Mouse (Mus musculus): Measurements from ENCODE around the gene Sap18b. TPM values are rescaled to one million over a fixed set of nuclear protein-coding genes. Genes with fewer than 3 reads are reported as not detected.

Sap18b gene
- polyA plus RNA-seq, 1 experiment from 2014 or later, result 287 TPM

- no peak overlapping the region for H3K4me3 ChIP-seq (ENCODE audit: control insufficient read depth in 1 of 2, insufficient read depth in 1 of 2, low read depth in 1 of 2, low read length in 2 of 2)
- no peak overlapping the region for H3K4me2 ChIP-seq (ENCODE audit: low read length)
- H3K27ac ChIP-seq (replicated peaks in 1 of 2; ENCODE audit: control insufficient read depth in 1 of 2, insufficient read depth in 1 of 2, low read depth in 2 of 2, low read length in 2 of 2), result peak overlapping the region in 1 of 2 experiments; percentile 8; a peak in 2 of 4 replicates
- H3K36me3 ChIP-seq (ENCODE audit: control insufficient read depth, insufficient read depth, low read length), result peaks cover 73% of the 10 kb centered on the region
- no peak for ATAC-seq (ENCODE audit: insufficient number of reproducible peaks, insufficient read depth, low FRiP score, low read depth)
- 74% methylated on average over 7 of the region's 7 CpGs for WGBS
- no peaks in the 10 kb centered on the region for H3K27me3 ChIP-seq (ENCODE audit: control insufficient read depth, insufficient read depth, low read length)
- peaks cover 2 to 16% of the 10 kb centered on the region in 2 experiments; a peak in 2 of 4 replicates for H3K4me1 ChIP-seq (ENCODE audit: control insufficient read depth in 2 of 2, insufficient read depth in 2 of 2, low read length in 2 of 2)
- peaks cover 4% of the 10 kb centered on the region for H3K9me3 ChIP-seq (ENCODE audit: control insufficient read depth, low read length)
- no peak overlapping the region for H3K9ac ChIP-seq (ENCODE audit: low read length)
These were observed 50.1 kb downstream of the Sap18b start for GRCm38 (mm10) chr8:95875270-95875669.

Other genes with a start within 250 kb of the Sap18b start
- not detected in 2 replicates for gene Prss54, start 249.0 kb upstream of the Sap18b start, polyA plus RNA-seq (2014; fragmentation: Nextera tagmentation; extraction: Ambion mirVana)
- gene Gins3, start 191.9 kb upstream of the Sap18b start, polyA plus RNA-seq (2014; fragmentation: Nextera tagmentation; extraction: Ambion mirVana), result 13.8 and 13.9 TPM in 2 replicates
- gene Ndrg4, start 148.4 kb upstream of the Sap18b start, polyA plus RNA-seq (2014; fragmentation: Nextera tagmentation; extraction: Ambion mirVana), result 309 and 325 TPM in 2 replicates
- gene Setd6, start 109.5 kb upstream of the Sap18b start, polyA plus RNA-seq (2014; fragmentation: Nextera tagmentation; extraction: Ambion mirVana), result 16.1 and 17.7 TPM in 2 replicates
- gene Cnot1, start 17.9 kb upstream of the Sap18b start, polyA plus RNA-seq (2014; fragmentation: Nextera tagmentation; extraction: Ambion mirVana), result 83.1 and 92.4 TPM in 2 replicates
- 12.1 and 12.9 TPM in 2 replicates for gene Slc38a7, start 28.2 kb downstream of the Sap18b start, polyA plus RNA-seq (2014; fragmentation: Nextera tagmentation; extraction: Ambion mirVana)
- 131 and 160 TPM in 2 replicates for gene Got2, start 63.2 kb downstream of the Sap18b start, polyA plus RNA-seq (2014; fragmentation: Nextera tagmentation; extraction: Ambion mirVana)

Measured in heart, embryonic 14.5 days (tissue).